Mouse (Mus musculus): ENCODE data around the gene Pi4k2b. TPM values are rescaled to one million over a fixed set of nuclear protein-coding genes. Genes with fewer than 3 reads are reported as not detected.

Pi4k2b gene
- polyA plus RNA-seq, 1 experiment: 17.2 TPM

- peak overlapping the region; percentile 87 for H3ac ChIP-seq (ENCODE audit: control insufficient read depth, insufficient read length, low read depth)
- no peak for TF ChIP-seq CTCF (IDR thresholded peaks at IDR 0.05; ENCODE audit: control insufficient read depth, insufficient read depth, insufficient read length)
- TF ChIP-seq MAX (IDR thresholded peaks at IDR 0.05): no peak
- TF ChIP-seq MYOG (IDR thresholded peaks at IDR 0.05; ENCODE audit: control insufficient read depth, extremely low read depth, insufficient read length): no peak
- TF ChIP-seq MYOD1 (IDR thresholded peaks at IDR 0.05; ENCODE audit: control insufficient read depth, insufficient read length, low read depth): no peak
- TF ChIP-seq USF1 (IDR thresholded peaks at IDR 0.05; ENCODE audit: low read depth): no peak
- TF ChIP-seq FOSL1 (IDR thresholded peaks at IDR 0.05; ENCODE audit: insufficient read depth, low read length, poor library complexity, severe bottlenecking): no peak
- TF ChIP-seq CEBPB (IDR thresholded peaks at IDR 0.05; ENCODE audit: low read depth): no peak
- H3K27me3 ChIP-seq (ENCODE audit: control insufficient read depth, insufficient read depth, insufficient read length): no peaks in the 10 kb centered on the region
- H3K79me2 ChIP-seq (ENCODE audit: control insufficient read depth, insufficient read depth): peaks cover 41% of the 10 kb centered on the region
- peak overlapping the region; percentile 60 for H3K4me3 ChIP-seq (ENCODE audit: insufficient read depth, poor library complexity, severe bottlenecking)
- H3K79me3 ChIP-seq (ENCODE audit: low read depth): peaks cover 19% of the 10 kb centered on the region
- peaks cover 18% of the 10 kb centered on the region for H3K36me3 ChIP-seq (ENCODE audit: control insufficient read depth, insufficient read depth)
These were observed 41.9 kb downstream of the Pi4k2b start for GRCm38 (mm10) chr5:52783251-52783620.

- H3K4me3 ChIP-seq (ENCODE audit: insufficient read depth, poor library complexity, severe bottlenecking): peak overlapping the region; percentile 60
- peaks cover 25% of the 10 kb centered on the region for H3K79me3 ChIP-seq (ENCODE audit: low read depth)
- TF ChIP-seq MYOG (IDR thresholded peaks at IDR 0.05; ENCODE audit: control insufficient read depth, extremely low read depth, insufficient read length): no peak
- no peak for TF ChIP-seq MAX (IDR thresholded peaks at IDR 0.05)
- no peak for TF ChIP-seq FOSL1 (IDR thresholded peaks at IDR 0.05; ENCODE audit: insufficient read depth, low read length, poor library complexity, severe bottlenecking)
- TF ChIP-seq MYOD1 (IDR thresholded peaks at IDR 0.05; ENCODE audit: control insufficient read depth, insufficient read length, low read depth): no peak
- TF ChIP-seq CEBPB (IDR thresholded peaks at IDR 0.05; ENCODE audit: low read depth): no peak
- TF ChIP-seq CTCF (IDR thresholded peaks at IDR 0.05; ENCODE audit: control insufficient read depth, insufficient read depth, insufficient read length): no peak
- no peak for TF ChIP-seq USF1 (IDR thresholded peaks at IDR 0.05; ENCODE audit: low read depth)
- no peaks in the 10 kb centered on the region for H3K27me3 ChIP-seq (ENCODE audit: control insufficient read depth, insufficient read depth, insufficient read length)
- peaks cover 48% of the 10 kb centered on the region for H3K79me2 ChIP-seq (ENCODE audit: control insufficient read depth, insufficient read depth)
- H3ac ChIP-seq (ENCODE audit: control insufficient read depth, insufficient read length, low read depth): no peak overlapping the region
- H3K36me3 ChIP-seq (ENCODE audit: control insufficient read depth, insufficient read depth): peaks cover 24% of the 10 kb centered on the region
These were observed 42.6 kb downstream of the Pi4k2b start for GRCm38 (mm10) chr5:52783957-52784356.

GRCm38 (mm10) chr5:52786556-52787322 is 45.4 kb downstream of the Pi4k2b start:
- Histone ChIP-seq H3K27me3 (ENCODE audit: control insufficient read depth, insufficient read depth, insufficient read length) (no peaks in the 10 kb centered on the region), H3K79me3 (ENCODE audit: low read depth) (peaks cover 47% of the 10 kb centered on the region)
- peak; percentile 72 for TF ChIP-seq USF1 (IDR thresholded peaks at IDR 0.05; ENCODE audit: low read depth)
- TF ChIP-seq MYOG (IDR thresholded peaks at IDR 0.05; ENCODE audit: control insufficient read depth, extremely low read depth, insufficient read length): no peak
- TF ChIP-seq MAX (IDR thresholded peaks at IDR 0.05): peak; percentile 90
- peak; percentile 89 for TF ChIP-seq MYOD1 (IDR thresholded peaks at IDR 0.05; ENCODE audit: control insufficient read depth, insufficient read length, low read depth)
- peak; percentile 67 for TF ChIP-seq FOSL1 (IDR thresholded peaks at IDR 0.05; ENCODE audit: insufficient read depth, low read length, poor library complexity, severe bottlenecking)
- no peak for TF ChIP-seq CTCF (IDR thresholded peaks at IDR 0.05; ENCODE audit: control insufficient read depth, insufficient read depth, insufficient read length)
- TF ChIP-seq CEBPB (IDR thresholded peaks at IDR 0.05; ENCODE audit: low read depth): peak; percentile 93

GRCm38 (mm10) chr5:52793230-52793629 is 51.9 kb downstream of the Pi4k2b start:
- H3ac ChIP-seq (ENCODE audit: control insufficient read depth, insufficient read length, low read depth): no peak overlapping the region
- peaks cover 38% of the 10 kb centered on the region for H3K36me3 ChIP-seq (ENCODE audit: control insufficient read depth, insufficient read depth)
- H3K27me3 ChIP-seq (ENCODE audit: control insufficient read depth, insufficient read depth, insufficient read length): no peaks in the 10 kb centered on the region
- H3K79me3 ChIP-seq (ENCODE audit: low read depth): peaks cover 47% of the 10 kb centered on the region
- H3K79me2 ChIP-seq (ENCODE audit: control insufficient read depth, insufficient read depth): peaks cover 65% of the 10 kb centered on the region
- no peak overlapping the region for H3K4me3 ChIP-seq (ENCODE audit: insufficient read depth, poor library complexity, severe bottlenecking)
- TF ChIP-seq MAX (IDR thresholded peaks at IDR 0.05) (no peak), USF1 (IDR thresholded peaks at IDR 0.05; ENCODE audit: low read depth) (no peak), MYOG (IDR thresholded peaks at IDR 0.05; ENCODE audit: control insufficient read depth, extremely low read depth, insufficient read length) (no peak), FOSL1 (IDR thresholded peaks at IDR 0.05; ENCODE audit: insufficient read depth, low read length, poor library complexity, severe bottlenecking) (no peak), CEBPB (IDR thresholded peaks at IDR 0.05; ENCODE audit: low read depth) (no peak), CTCF (IDR thresholded peaks at IDR 0.05; ENCODE audit: control insufficient read depth, insufficient read depth, insufficient read length) (no peak), MYOD1 (IDR thresholded peaks at IDR 0.05; ENCODE audit: control insufficient read depth, insufficient read length, low read depth) (no peak)

More at GRCm38 (mm10) chr5:52786556-52787322, 45.4 kb downstream of the Pi4k2b start:
- peaks cover 76% of the 10 kb centered on the region for H3K79me2 ChIP-seq (ENCODE audit: control insufficient read depth, insufficient read depth)
- H3K4me3 ChIP-seq (ENCODE audit: insufficient read depth, poor library complexity, severe bottlenecking): no peak overlapping the region
- H3ac ChIP-seq (ENCODE audit: control insufficient read depth, insufficient read length, low read depth): no peak overlapping the region
- peaks cover 35% of the 10 kb centered on the region for H3K36me3 ChIP-seq (ENCODE audit: control insufficient read depth, insufficient read depth)

GRCm38 (mm10) chr5:52794109-52794508 is 52.7 kb downstream of the Pi4k2b start:
- Histone ChIP-seq H3K4me3 (ENCODE audit: insufficient read depth, poor library complexity, severe bottlenecking) (no peak overlapping the region), H3K79me2 (ENCODE audit: control insufficient read depth, insufficient read depth) (peaks cover 56% of the 10 kb centered on the region), H3ac (ENCODE audit: control insufficient read depth, insufficient read length, low read depth) (no peak overlapping the region), H3K36me3 (ENCODE audit: control insufficient read depth, insufficient read depth) (peaks cover 41% of the 10 kb centered on the region), H3K27me3 (ENCODE audit: control insufficient read depth, insufficient read depth, insufficient read length) (no peaks in the 10 kb centered on the region), H3K79me3 (ENCODE audit: low read depth) (peaks cover 40% of the 10 kb centered on the region)
- no peak for TF ChIP-seq MYOG (IDR thresholded peaks at IDR 0.05; ENCODE audit: control insufficient read depth, extremely low read depth, insufficient read length)
- TF ChIP-seq FOSL1 (IDR thresholded peaks at IDR 0.05; ENCODE audit: insufficient read depth, low read length, poor library complexity, severe bottlenecking): no peak
- TF ChIP-seq MAX (IDR thresholded peaks at IDR 0.05): no peak
- TF ChIP-seq MYOD1 (IDR thresholded peaks at IDR 0.05; ENCODE audit: control insufficient read depth, insufficient read length, low read depth): no peak
- TF ChIP-seq CTCF (IDR thresholded peaks at IDR 0.05; ENCODE audit: control insufficient read depth, insufficient read depth, insufficient read length): no peak
- no peak for TF ChIP-seq CEBPB (IDR thresholded peaks at IDR 0.05; ENCODE audit: low read depth)
- TF ChIP-seq USF1 (IDR thresholded peaks at IDR 0.05; ENCODE audit: low read depth): peak; percentile 55

Measured in C2C12 (cell line).